Mouse (Mus musculus): ENCODE measurements at regions not wholly inside any gene's neighbourhood (a gene's known extent, or its start where the extent isn't known, plus 50 kb on each side); places are given as distances from the start of the nearest gene placed in this dataset.

GRCm38 (mm10) chr4:47964630-47965029 is 80.3 kb upstream of the Nr4a3 start:
- no peak for DNase-seq
- intact Hi-C loops (cut with DNase I; ENCODE audit: low total_unique reads): no loop called here

DNA sequence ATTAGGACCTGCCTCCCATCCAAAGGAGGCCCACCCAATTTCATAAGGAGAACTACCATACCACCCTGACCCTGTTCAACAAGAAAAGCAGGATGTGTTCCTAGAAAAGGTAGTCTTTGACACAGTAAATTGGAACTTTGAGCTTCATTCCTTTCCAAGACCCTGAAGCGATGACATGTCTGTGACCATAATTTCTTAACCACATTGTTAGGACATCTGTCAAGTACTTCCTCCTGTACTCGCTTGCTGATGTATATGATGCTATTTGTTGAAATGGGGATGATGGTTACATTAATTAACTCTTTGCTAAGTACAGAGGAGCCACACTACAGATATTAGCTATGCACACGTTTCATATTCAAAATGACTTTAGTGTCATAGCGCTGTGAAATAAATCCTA is 73.1 kb upstream of the Nr4a3 start:
- no peak for DNase-seq

DNA sequence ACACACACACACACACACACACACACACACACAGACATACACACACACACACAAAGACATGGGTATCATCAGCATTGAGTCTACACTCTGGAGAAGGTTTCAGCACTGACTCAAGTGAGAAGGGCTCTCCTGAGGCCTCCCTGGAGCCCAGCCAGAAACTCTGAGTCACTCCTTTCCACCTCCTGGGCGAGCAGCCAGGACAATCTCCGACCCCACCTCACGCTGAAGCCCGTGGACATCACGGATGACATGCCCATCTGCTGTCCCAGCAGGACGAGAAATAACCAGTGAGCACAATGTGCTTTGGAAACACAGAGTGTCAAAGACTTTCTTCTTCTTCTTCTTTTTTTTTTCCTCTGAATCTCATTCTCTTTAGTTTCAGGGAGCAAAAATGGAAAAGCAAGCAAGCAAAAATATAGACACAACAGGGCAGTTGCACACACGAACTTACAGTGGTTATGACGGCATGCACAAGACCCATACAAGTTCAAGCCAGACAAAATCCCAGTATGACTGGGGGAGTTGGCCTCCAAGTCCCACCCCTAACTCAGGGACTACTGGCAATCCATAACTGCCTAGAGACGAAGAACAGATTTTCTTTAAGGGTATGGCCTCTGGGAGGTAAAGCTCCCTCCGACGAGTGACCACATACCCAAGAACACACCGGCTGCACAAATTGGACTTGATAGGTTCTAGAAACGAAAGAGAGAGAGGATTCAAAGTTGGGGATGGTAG is 65.2 kb upstream of the Nr4a3 start:
- intact Hi-C loops (cut with DNase I; ENCODE audit: low total_unique reads): no loop called here
- DNase-seq: peak; percentile 54

More for the DNA sequence above, 73.1 kb upstream of the Nr4a3 start:
- intact Hi-C loops (cut with DNase I; ENCODE audit: low total_unique reads): no loop called here

Measured in gastrocnemius, postnatal 14 days (tissue).